Mouse (Mus musculus) layer of hippocampus, adult 2 months (tissue): ENCODE measurements around the gene Fam69b. TPM values are rescaled to one million over a fixed set of nuclear protein-coding genes. Genes with fewer than 3 reads are reported as not detected.

Experiments used
- DNase-seq, 2 experiments: peaks; one replicate each; pipeline ENCODE4 v3.0.0; 2022; ENCODE audit warnings: low spot score in 2 of 2
- H3K27ac ChIP-seq: fragments of 200-600 bp; 2 replicates; pipeline ENCODE4 v1.8.1; 2022
- H3K4me3 ChIP-seq: fragments of 200-600 bp; 2 replicates; pipeline ENCODE4 v1.8.1; 2022; ENCODE audit warnings: mild to moderate bottlenecking
- CTCF ChIP-seq: fragments of 200-600 bp; conservative IDR thresholded peaks from 2 replicates; pipeline ENCODE4 v1.8.1; 2022; ENCODE audit warnings: antibody characterized with exemption, mild to moderate bottlenecking, moderate library complexity
- total RNA-seq, 2 experiments: library from RNA; stranded (reverse); gene quantifications; 2 replicates each; pipeline ENCODE4 v1.2.3; 2021

Gene Fam69b
- total RNA-seq, 2 experiments from 2014 or later = 70.3 to 72.6 TPM

GRCm38 (mm10) chr2:26590962-26591361 lies 37.3 kb upstream of the Fam69b start:
- Histone ChIP-seq H3K27ac (no peak overlapping the region), H3K4me3 (no peak overlapping the region; the same call in 1 of the 2 replicates)
- DNase-seq = no peak
- no peak for TF ChIP-seq CTCF

- no peak for TF ChIP-seq CTCF
- no peak overlapping the region for H3K27ac ChIP-seq
- DNase-seq = no peak
Measured at GRCm38 (mm10) chr2:26591416-26591815, 36.8 kb upstream of the Fam69b start.

GRCm38 (mm10) chr2:26593211-26594021 lies 34.8 kb upstream of the Fam69b start:
- no peak for TF ChIP-seq CTCF
- DNase-seq = no peak
- no peak overlapping the region for H3K27ac ChIP-seq
- no peak overlapping the region for H3K4me3 ChIP-seq

More at GRCm38 (mm10) chr2:26591416-26591815, 36.8 kb upstream of the Fam69b start:
- H3K4me3 ChIP-seq = no peak overlapping the region; the same call in 1 of the 2 replicates

GRCm38 (mm10) chr2:26594022-26594346 lies 34.3 kb upstream of the Fam69b start:
- Histone ChIP-seq H3K27ac (no peak overlapping the region), H3K4me3 (no peak overlapping the region)
- DNase-seq = peak in 1 of 2 experiments; percentile 35
- TF ChIP-seq CTCF = peak; percentile 74

- H3K4me3 ChIP-seq = no peak overlapping the region
- no peak for DNase-seq
- no peak overlapping the region for H3K27ac ChIP-seq
- no peak for TF ChIP-seq CTCF
Measured at GRCm38 (mm10) chr2:26594461-26594933, 33.8 kb upstream of the Fam69b start.

- H3K4me3 ChIP-seq = no peak overlapping the region
- no peak for DNase-seq
- TF ChIP-seq CTCF = no peak
- no peak overlapping the region for H3K27ac ChIP-seq
Measured at GRCm38 (mm10) chr2:26594934-26595724, 33.1 kb upstream of the Fam69b start.

- TF ChIP-seq CTCF = no peak
- Histone ChIP-seq H3K4me3 (no peak overlapping the region), H3K27ac (no peak overlapping the region)
- no peak for DNase-seq
Measured at GRCm38 (mm10) chr2:26595725-26596435, 32.4 kb upstream of the Fam69b start.

- DNase-seq = no peak
Measured at GRCm38 (mm10) chr2:26596898-26597297, 31.4 kb upstream of the Fam69b start.

GRCm38 (mm10) chr2:26597810-26598209 lies 30.4 kb upstream of the Fam69b start:
- no peak for TF ChIP-seq CTCF
- Histone ChIP-seq H3K4me3 (no peak overlapping the region), H3K27ac (no peak overlapping the region)
- DNase-seq = no peak

More at GRCm38 (mm10) chr2:26596898-26597297, 31.4 kb upstream of the Fam69b start:
- no peak for TF ChIP-seq CTCF
- H3K4me3 ChIP-seq = no peak overlapping the region
- no peak overlapping the region for H3K27ac ChIP-seq

- Histone ChIP-seq H3K27ac (no peak overlapping the region), H3K4me3 (no peak overlapping the region)
- TF ChIP-seq CTCF = no peak
- DNase-seq = no peak
Measured at GRCm38 (mm10) chr2:26598462-26598861, 29.8 kb upstream of the Fam69b start.

GRCm38 (mm10) chr2:26599965-26600364 lies 28.3 kb upstream of the Fam69b start:
- H3K4me3 ChIP-seq = no peak overlapping the region
- no peak for DNase-seq
- no peak overlapping the region for H3K27ac ChIP-seq
- no peak for TF ChIP-seq CTCF

- no peak for TF ChIP-seq CTCF
- no peak overlapping the region for H3K27ac ChIP-seq
- DNase-seq = no peak
- no peak overlapping the region for H3K4me3 ChIP-seq
Measured at GRCm38 (mm10) chr2:26600664-26601063, 27.6 kb upstream of the Fam69b start.

GRCm38 (mm10) chr2:26601595-26601994 lies 26.7 kb upstream of the Fam69b start:
- TF ChIP-seq CTCF = no peak
- DNase-seq = no peak
- H3K4me3 ChIP-seq = no peak overlapping the region
- H3K27ac ChIP-seq = no peak overlapping the region
